Mouse (Mus musculus) cerebellum, adult 11 months (tissue): ENCODE data around the gene Dscam.

ENCODE experiments used
- DNase-seq: peaks from one replicate; pipeline ENCODE4 v3.0.0; 2022

The Dscam gene

GRCm38 (mm10) chr16:96855060-96855459, 315.5 kb downstream of the Dscam start:
- DNase-seq, result no peak

GRCm38 (mm10) chr16:96852383-96852782, 318.2 kb downstream of the Dscam start:
- peak; percentile 11 for DNase-seq

GRCm38 (mm10) chr16:96848916-96849315, 321.6 kb downstream of the Dscam start:
- no peak for DNase-seq

- DNase-seq, result no peak
Observed at GRCm38 (mm10) chr16:96846585-96846984, 324.0 kb downstream of the Dscam start.

- DNase-seq, result no peak
Observed at GRCm38 (mm10) chr16:96846113-96846512, 324.4 kb downstream of the Dscam start.

- DNase-seq, result no peak
Observed at GRCm38 (mm10) chr16:96845475-96846098, 325.0 kb downstream of the Dscam start.

- no peak for DNase-seq
Observed at GRCm38 (mm10) chr16:96843691-96844400, 326.7 kb downstream of the Dscam start.

- DNase-seq, result no peak
Observed at GRCm38 (mm10) chr16:96842829-96843360, 327.7 kb downstream of the Dscam start.

- peak; percentile 51 for DNase-seq
Observed at GRCm38 (mm10) chr16:96819649-96820048, 350.9 kb downstream of the Dscam start.

- peak; percentile 46 for DNase-seq
Observed at GRCm38 (mm10) chr16:96806298-96806697, 364.3 kb downstream of the Dscam start.

- no peak for DNase-seq
Observed at GRCm38 (mm10) chr16:96802636-96803035, 367.9 kb downstream of the Dscam start.

GRCm38 (mm10) chr16:96801650-96802237, 368.8 kb downstream of the Dscam start:
- DNase-seq, result no peak

GRCm38 (mm10) chr16:96795431-96795830, 375.1 kb downstream of the Dscam start:
- DNase-seq, result peak; percentile 12

- no peak for DNase-seq
Observed at GRCm38 (mm10) chr16:96791307-96791706, 379.2 kb downstream of the Dscam start.

- DNase-seq, result no peak
Observed at GRCm38 (mm10) chr16:96788286-96788685, 382.3 kb downstream of the Dscam start.

GRCm38 (mm10) chr16:96779021-96779420, 391.5 kb downstream of the Dscam start:
- DNase-seq, result no peak

- no peak for DNase-seq
Observed at GRCm38 (mm10) chr16:96774245-96774644, 396.3 kb downstream of the Dscam start.

GRCm38 (mm10) chr16:96767985-96768384, 402.6 kb downstream of the Dscam start:
- no peak for DNase-seq

- DNase-seq, result no peak
Observed at GRCm38 (mm10) chr16:96767508-96767907, 403.0 kb downstream of the Dscam start.

GRCm38 (mm10) chr16:96761225-96761624, 409.3 kb downstream of the Dscam start:
- DNase-seq, result no peak

- DNase-seq, result no peak
Observed at GRCm38 (mm10) chr16:96759081-96759603, 411.4 kb downstream of the Dscam start.

GRCm38 (mm10) chr16:96758381-96758780, 412.2 kb downstream of the Dscam start:
- no peak for DNase-seq

GRCm38 (mm10) chr16:96757588-96758313, 412.8 kb downstream of the Dscam start:
- DNase-seq, result no peak
